Mouse (Mus musculus) left cerebral cortex, postnatal 36 days (tissue): Measurements from ENCODE around the gene Gatb. TPM values are rescaled to one million over a fixed set of nuclear protein-coding genes. Genes with fewer than 3 reads are reported as not detected.

Source experiments
- DNase-seq, 2 experiments: peaks; one replicate each; pipeline ENCODE4 v3.0.0; 2021 to 2022; ENCODE audit warnings: low spot score in 2 of 2, mixed read lengths in 1 of 2
- intact Hi-C: fragments of 180-260 bp; cut with DNase I; formaldehyde crosslinking; loops from one replicate; pipeline ENCODE4 v1.15.1; 2025
- total RNA-seq, 2 experiments: library from RNA; stranded (reverse); gene quantifications; 2 replicates each; pipeline ENCODE4 v1.2.3; 2021

The Gatb gene
- total RNA-seq, 2 experiments from 2014 or later, result 21.9 to 23.5 TPM

DNA sequence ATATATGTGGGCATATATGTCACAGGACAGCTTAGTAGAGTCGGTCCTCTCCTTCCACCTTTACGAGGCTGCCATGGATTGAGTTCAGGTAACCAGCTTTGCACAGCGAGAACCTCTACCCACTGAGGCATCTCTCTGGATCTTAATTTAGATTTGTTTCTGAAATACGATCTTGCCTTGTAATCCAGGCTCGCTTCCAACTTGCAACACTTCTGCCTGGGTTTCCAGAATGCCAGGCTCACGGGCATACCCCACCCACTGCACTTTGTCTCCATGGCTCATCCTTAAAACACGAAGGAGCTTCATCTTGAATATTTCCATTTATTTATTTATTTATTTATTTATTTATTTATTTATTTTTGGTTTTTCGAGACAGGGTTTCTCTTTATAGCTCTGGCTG is 111.4 kb downstream of the Gatb start:
- intact Hi-C loops, result no loop called here
- DNase-seq, result no peak

DNA sequence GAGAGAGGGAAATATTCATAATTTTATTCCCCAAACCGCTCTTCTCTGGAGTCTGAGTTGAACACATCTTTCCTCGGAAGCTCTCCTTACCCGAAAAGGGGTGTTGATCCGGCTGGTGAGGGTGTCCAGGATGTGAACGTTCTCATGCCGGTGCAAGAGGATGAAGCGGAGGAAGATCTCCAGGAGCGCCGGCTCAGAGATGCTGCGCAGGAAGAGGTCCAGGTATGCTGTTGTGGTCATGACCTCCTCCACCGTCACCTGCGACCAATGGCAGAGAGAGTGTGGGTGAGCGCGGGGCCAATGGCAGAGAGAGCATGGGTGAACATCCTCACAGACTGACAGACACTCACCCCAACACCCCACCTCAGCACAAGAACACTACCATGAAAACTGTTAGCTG is 114.4 kb downstream of the Gatb start:
- intact Hi-C loops, result no loop called here
- DNase-seq, result no peak

GRCm38 (mm10) chr3:85691134-85691533 is 117.2 kb downstream of the Gatb start:
- intact Hi-C loops, result no loop called here
- DNase-seq, result no peak

- DNase-seq, result no peak
- intact Hi-C loops, result no loop called here
Observed at GRCm38 (mm10) chr3:85693013-85693412, 119.1 kb downstream of the Gatb start.

DNA sequence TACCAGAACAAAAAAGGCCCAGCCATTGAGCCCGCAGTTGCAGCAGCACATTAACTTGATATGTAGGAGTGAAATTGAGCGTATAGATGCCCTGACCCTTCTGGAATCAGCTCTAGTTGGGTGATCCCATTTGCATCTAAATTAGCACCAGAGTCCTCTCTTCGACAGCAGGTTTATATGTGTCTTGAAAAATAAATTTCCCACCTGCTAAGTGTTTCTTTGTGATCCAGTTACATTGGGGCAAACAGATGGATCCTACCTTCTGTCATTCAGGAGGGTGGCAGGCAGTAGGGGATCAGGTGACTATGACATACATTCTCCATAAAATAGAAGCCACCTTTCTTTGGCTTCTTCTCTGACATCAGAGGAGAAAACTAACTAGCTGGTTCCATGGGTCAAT is 121.1 kb downstream of the Gatb start:
- intact Hi-C loops, result no loop called here
- no peak for DNase-seq

DNA sequence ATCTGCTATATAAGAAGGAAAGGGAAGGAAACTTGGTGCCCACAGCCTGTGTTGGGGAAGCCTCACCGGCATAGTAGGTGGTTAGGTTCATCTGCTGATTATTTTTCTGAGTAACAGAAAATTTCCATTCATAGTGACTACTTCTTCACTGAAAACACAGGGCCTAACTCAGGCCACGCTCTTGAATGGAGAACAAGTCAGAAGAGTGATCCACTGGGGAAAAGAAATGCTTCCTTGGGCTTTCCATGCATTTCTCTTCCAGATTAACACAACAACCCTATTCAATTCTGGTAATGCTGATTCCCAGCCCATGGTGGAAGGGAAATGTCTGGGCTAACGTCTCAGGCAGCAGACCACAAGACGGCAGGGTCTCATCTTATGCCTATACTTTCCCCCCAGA is 124.6 kb downstream of the Gatb start:
- no peak for DNase-seq
- intact Hi-C loops, result no loop called here

DNA sequence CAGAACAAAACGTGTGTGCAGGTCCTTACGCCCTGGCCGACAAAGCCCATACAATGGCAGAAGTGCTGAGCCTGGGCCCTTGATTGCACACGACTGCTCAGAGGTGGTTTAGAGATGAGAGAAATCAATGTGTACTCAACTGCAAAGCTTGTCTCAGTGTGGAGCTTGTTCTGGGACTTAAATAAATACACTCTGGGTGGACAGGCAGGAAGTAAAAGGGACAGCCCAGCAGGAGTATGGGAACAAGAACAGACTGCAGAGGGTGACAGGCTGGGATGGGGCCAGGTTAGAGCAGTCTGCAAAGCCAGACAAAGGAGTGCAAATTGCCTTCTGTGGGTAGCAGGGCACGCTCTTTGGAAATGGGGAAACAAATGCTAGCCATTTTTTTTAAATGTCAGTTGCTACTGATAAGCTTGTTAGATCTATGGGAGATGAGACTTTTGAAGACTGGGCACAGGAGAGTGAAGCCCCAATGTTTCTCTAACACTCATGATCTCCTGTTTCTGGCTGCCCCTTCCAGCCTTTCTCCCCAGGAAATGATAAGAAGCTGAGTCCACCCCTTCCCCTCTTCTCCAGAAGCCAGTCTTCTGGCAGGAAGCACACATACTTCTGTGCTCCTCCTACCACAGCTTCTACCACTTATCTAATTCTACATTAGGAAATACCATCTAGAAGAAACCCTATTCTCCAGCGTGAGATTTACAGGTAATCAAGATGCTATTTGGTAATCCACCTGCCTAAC is 129.4 kb downstream of the Gatb start:
- intact Hi-C loops, result no loop called here
- DNase-seq, result no peak

Other genes starting within 250 kb of the Gatb start
- gene Fam160a1, start 243.2 kb downstream of the Gatb start, total RNA-seq, result 1 to 10 TPM; 4.3 to 5.0 TPM